Mouse (Mus musculus) ES-E14 (cell line): Measurements from ENCODE around the gene Lbhd1. TPM values are rescaled to one million over a fixed set of nuclear protein-coding genes. Genes with fewer than 3 reads are reported as not detected.

Experiments used
- DNase-seq: peaks from one replicate; pipeline ENCODE4 v3.0.0-alpha.2; 2013; ENCODE audit warnings: low read depth, low spot score
- H3K27ac ChIP-seq: 2 replicates; pipeline ENCODE4 v1.5.1; 2012; ENCODE audit warnings: low read depth, mild to moderate bottlenecking, low read length, moderate library complexity, mixed read lengths; ENCODE audit not compliant: poor library complexity, insufficient read depth, severe bottlenecking
- H3K36me3 ChIP-seq: 2 replicates; pipeline ENCODE4 v1.6.1; 2012; ENCODE audit warnings: mild to moderate bottlenecking, low read length, moderate library complexity, mixed read lengths; ENCODE audit not compliant: control insufficient read depth, poor library complexity, insufficient read depth, severe bottlenecking
- H3K4me1 ChIP-seq, 2 experiments: fragments of 150-350 bp in 1 of 2; sonication (generic) in 1 of 2; 2 replicates each; pipeline ENCODE4 v1.6.1; 2012; ENCODE audit warnings: low read length in 2 of 2, mild to moderate bottlenecking in 1 of 2, mixed read lengths in 1 of 2; ENCODE audit not compliant: control insufficient read depth in 2 of 2, insufficient read depth in 2 of 2, poor library complexity in 1 of 2
- H3K4me3 ChIP-seq, 2 experiments: fragments of 150-350 bp in 1 of 2; sonication (generic) in 1 of 2; 2 replicates each; pipeline ENCODE4 v1.5.1; 2012; ENCODE audit warnings: low read length in 2 of 2, low read depth in 1 of 2, mild to moderate bottlenecking in 1 of 2, mixed read lengths in 1 of 2; ENCODE audit not compliant: insufficient read depth in 1 of 2, poor library complexity in 1 of 2, severe bottlenecking in 1 of 2
- H3K9ac ChIP-seq: 2 replicates; pipeline ENCODE4 v1.6.1; 2012; ENCODE audit warnings: low read depth, mild to moderate bottlenecking, low read length, mixed read lengths; ENCODE audit not compliant: poor library complexity, insufficient read depth, severe bottlenecking
- H3K9me3 ChIP-seq: fragments of 150-350 bp; sonication (generic); 2 replicates; pipeline ENCODE4 v1.6.1; 2012; ENCODE audit warnings: low read depth, mild to moderate bottlenecking, low read length; ENCODE audit not compliant: control insufficient read depth, insufficient read depth
- CHD2 ChIP-seq: IDR thresholded peaks from 2 replicates; pipeline ENCODE4 v1.6.1; 2014; ENCODE audit warnings: mild to moderate bottlenecking, low read depth, low read length, inconsistent platforms
- HCFC1 ChIP-seq: IDR thresholded peaks from 2 replicates; pipeline ENCODE4 v1.6.1; 2012; ENCODE audit warnings: low read length, inconsistent platforms, borderline replicate concordance; ENCODE audit not compliant: insufficient read depth
- MAFK ChIP-seq: IDR thresholded peaks from 2 replicates; pipeline ENCODE4 v1.6.1; 2014; ENCODE audit warnings: mild to moderate bottlenecking, low read depth, low read length, inconsistent platforms; ENCODE audit not compliant: insufficient read depth
- ZC3H11A ChIP-seq: IDR thresholded peaks from 2 replicates; pipeline ENCODE4 v1.6.1; 2012; ENCODE audit warnings: low read depth, mild to moderate bottlenecking, inconsistent platforms, low read length, borderline replicate concordance
- ZNF384 ChIP-seq: IDR thresholded peaks from 2 replicates; pipeline ENCODE4 v1.6.1; 2012; ENCODE audit warnings: low read depth, low read length, inconsistent platforms
- in situ Hi-C, 2 experiments: fragments of 600-800 bp; cut with MboI; formaldehyde crosslinking; loops; one replicate each; pipeline ENCODE4 v1.15.1; 2025; ENCODE audit warnings: low sequenced_read_pairs in 2 of 2, inconsistent platforms in 1 of 2; ENCODE audit not compliant: unreplicated experiment in 2 of 2
- total RNA-seq: library from RNA; depleted of rRNA; stranded (reverse); fragments of 300-350 nt; gene quantifications from 2 replicates; pipeline ENCODE4 v1.2.3, GENCODE M21; 2012

The Lbhd1 gene
- total RNA-seq, 1 experiment = 14.3 TPM

DNA sequence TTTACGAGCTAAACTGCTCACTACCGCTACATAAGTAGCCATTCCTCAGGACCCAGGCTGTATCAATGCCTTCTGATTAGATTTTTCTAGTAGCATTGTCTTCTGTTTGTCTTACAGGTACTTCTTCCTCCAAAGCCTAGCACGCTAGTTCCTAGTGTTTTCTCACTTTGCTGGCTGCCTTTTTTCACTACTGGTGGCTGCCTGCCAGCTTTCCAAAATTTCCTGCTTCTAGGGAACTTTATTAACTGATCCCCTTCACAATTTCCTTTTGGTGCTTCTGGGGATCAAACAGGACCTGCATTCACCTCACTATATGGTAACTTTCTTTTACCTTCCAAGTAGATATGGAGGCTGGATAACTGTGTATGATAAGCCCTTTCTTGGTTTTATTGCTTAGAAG lies 15.5 kb downstream of the Lbhd1 start:
- peaks cover 25% of the 10 kb centered on the region for H3K36me3 ChIP-seq

GRCm38 (mm10) chr19:8903412-8903811 lies 19.9 kb downstream of the Lbhd1 start:
- DNase-seq = no peak
- no peak for TF ChIP-seq ZNF384
- TF ChIP-seq CHD2 = no peak
- in situ Hi-C loops = loop anchor here in 1 of 2 experiments (25.0 kb wide), 1 partner anchor 1709 kb away; the partner anchor contains the start of genes Ddb1 and Tkfc
- Histone ChIP-seq H3K4me3 (no peak overlapping the region), H3K4me1 (no peaks in the 10 kb centered on the region), H3K27ac (no peak overlapping the region), H3K9me3 (no peaks in the 10 kb centered on the region), H3K9ac (no peak overlapping the region), H3K36me3 (peaks cover 37% of the 10 kb centered on the region)

More for the DNA sequence above, 15.5 kb downstream of the Lbhd1 start:
- TF ChIP-seq ZNF384 = no peak
- Histone ChIP-seq H3K9ac (peak overlapping the region; percentile 91; the same call in 1 of the 2 replicates), H3K9me3 (no peaks in the 10 kb centered on the region), H3K4me3 (peak overlapping the region; percentile 96 to 100; a peak in 3 of 4 replicates), H3K27ac (no peak overlapping the region), H3K4me1 (0 out of 4 replicates have a peak, but pooled peaks cover 0 to 4% of the 10 kb centered on the region in 2 experiments)
- DNase-seq = no peak
- in situ Hi-C loops = no loop called here

- no peak for DNase-seq
- no peak overlapping the region for H3K4me3 ChIP-seq
- in situ Hi-C loops = loop anchor here in 1 of 2 experiments (25.0 kb wide), 1 partner anchor 1704 kb away; the partner anchor contains the start of genes Ddb1 and Tkfc
- H3K4me1 ChIP-seq = no peaks in the 10 kb centered on the region
- no peaks in the 10 kb centered on the region for H3K9me3 ChIP-seq
- peaks cover 69% of the 10 kb centered on the region for H3K36me3 ChIP-seq
- TF ChIP-seq MAFK (no peak), CHD2 (no peak), ZC3H11A (no peak), HCFC1 (no peak), ZNF384 (no peak)
- no peak overlapping the region for H3K27ac ChIP-seq
- H3K9ac ChIP-seq = no peak overlapping the region
Observed at GRCm38 (mm10) chr19:8908531-8908930, 25.0 kb downstream of the Lbhd1 start.

DNA sequence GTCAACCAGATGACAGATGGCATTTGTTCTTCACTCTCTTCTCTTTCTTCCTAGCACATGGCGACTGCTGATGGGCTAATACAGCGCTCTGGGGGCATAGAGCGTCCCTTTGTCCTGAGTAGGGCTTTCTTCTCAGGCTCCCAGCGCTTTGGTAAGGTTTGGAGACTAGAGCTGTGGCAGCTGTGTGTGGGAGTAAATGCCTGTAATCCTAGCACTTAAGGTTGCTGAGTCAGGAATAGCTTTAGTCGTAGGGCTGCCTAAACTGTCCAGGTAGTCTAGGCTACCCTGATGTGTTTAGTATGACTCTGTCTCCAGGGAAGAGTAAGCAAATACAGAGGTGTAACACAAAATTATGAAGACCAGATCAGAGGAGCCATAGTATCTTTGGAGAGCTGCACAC lies 28.3 kb downstream of the Lbhd1 start:
- in situ Hi-C loops = loop anchor here in 1 of 2 experiments (25.0 kb wide), 1 partner anchor 1700 kb away; the partner anchor contains the start of genes Ddb1 and Tkfc
- no peaks in the 10 kb centered on the region for H3K4me1 ChIP-seq
- TF ChIP-seq MAFK (no peak), HCFC1 (no peak)
- no peaks in the 10 kb centered on the region for H3K9me3 ChIP-seq
- no peak for DNase-seq
- H3K4me3 ChIP-seq = no peak overlapping the region
- H3K9ac ChIP-seq = no peak overlapping the region
- peaks cover 75% of the 10 kb centered on the region for H3K36me3 ChIP-seq
- no peak overlapping the region for H3K27ac ChIP-seq

- H3K36me3 ChIP-seq = peaks cover 53% of the 10 kb centered on the region
- no peaks in the 10 kb centered on the region for H3K4me1 ChIP-seq
- TF ChIP-seq CHD2 (no peak), HCFC1 (no peak), ZC3H11A (no peak), ZNF384 (no peak), MAFK (no peak)
- in situ Hi-C loops = loop anchor here in 1 of 2 experiments (25.0 kb wide), 1 partner anchor 1698 kb away; the partner anchor contains the start of genes Ddb1 and Tkfc
- H3K27ac ChIP-seq = no peak overlapping the region
- H3K9ac ChIP-seq = no peak overlapping the region
- no peaks in the 10 kb centered on the region for H3K9me3 ChIP-seq
- H3K4me3 ChIP-seq = no peak overlapping the region
- no peak for DNase-seq
Observed at GRCm38 (mm10) chr19:8914212-8914611, 30.7 kb downstream of the Lbhd1 start.
